In the genomic region with DNA sequence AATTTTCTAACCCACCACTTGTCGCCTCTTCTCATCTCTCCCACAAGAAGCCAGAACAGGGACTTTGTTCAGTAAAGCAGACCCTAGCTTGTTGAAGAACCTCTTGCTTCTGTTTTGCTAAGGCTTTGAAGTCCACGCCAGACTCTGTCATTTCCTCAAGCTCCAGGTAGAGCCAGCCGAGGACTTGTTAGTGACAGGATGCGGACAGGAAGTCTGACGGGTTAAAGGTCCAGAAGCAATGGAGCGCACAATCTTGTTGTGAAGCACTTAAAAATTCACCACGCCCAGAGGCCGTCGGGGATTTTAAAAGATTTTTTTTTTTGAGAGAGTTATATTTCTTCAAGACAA, we compare ENCODE assay signal across 8 mouse cellular contexts. TPM values are rescaled to one million over a fixed set of nuclear protein-coding genes. Genes with fewer than 3 reads are reported as not detected.
A peak's percentile ranks its signal among the peaks of the same experiment; 100 is the strongest.
DNase-seq lines count a peak whose midpoint lies in the region; ATAC-seq lines count a peak whose summit lies in the region.

No protein-coding gene starts in this region.

- peaks cover 59% of the 10 kb centered on the region for H3K4me1 ChIP-seq in heart, embryonic 11.5 days (ENCODE audit: control insufficient read depth, insufficient read depth, low read length)
- H3K4me1 ChIP-seq in kidney, embryonic 14.5 days (ENCODE audit: control insufficient read depth, insufficient read depth, low read length), result peaks cover 55% of the 10 kb centered on the region

- no peaks in the 10 kb centered on the region for H3K9me3 ChIP-seq in heart, embryonic 11.5 days (replicated peaks; ENCODE audit: control insufficient read depth, low read length)
- H3K9me3 ChIP-seq in kidney, embryonic 14.5 days (ENCODE audit: control insufficient read depth, low read length), result no peaks in the 10 kb centered on the region

- H3K4me3 ChIP-seq in heart, embryonic 11.5 days (ENCODE audit: low read depth, low read length), result peak overlapping the region; percentile 97
- peak overlapping the region; percentile 77 for H3K4me3 ChIP-seq in kidney, embryonic 14.5 days (ENCODE audit: low read length)

- H3K9ac ChIP-seq in heart, embryonic 11.5 days (ENCODE audit: low read depth, low read length), result peak overlapping the region; percentile 91
- peak overlapping the region; percentile 81; the same call in 1 of the 2 replicates for H3K9ac ChIP-seq in kidney, embryonic 14.5 days (ENCODE audit: low read depth, low read length)

- DNase-seq in CD8-positive naive resting alpha-beta T cell, adult 2 months (ENCODE audit: low read depth in 2 of 2, low spot score in 2 of 2), result peak; percentile 67 to 76
- peak; percentile 72 for DNase-seq in lung, postnatal 36 days
- peak; percentile 65 for DNase-seq in thymus, postnatal 14 days
- DNase-seq in gastrocnemius, postnatal 36 days, result no peak
- no peak for DNase-seq in testis, postnatal 10 days (ENCODE audit: low spot score)

- H3K27me3 ChIP-seq in heart, embryonic 11.5 days (ENCODE audit: control insufficient read depth, insufficient read depth, low read length), result no peaks in the 10 kb centered on the region
- H3K27me3 ChIP-seq in kidney, embryonic 14.5 days (ENCODE audit: control insufficient read depth, insufficient read depth, low read length), result no peaks in the 10 kb centered on the region

- peak overlapping the region; percentile 97 for H3K4me2 ChIP-seq in heart, embryonic 11.5 days
- peak overlapping the region; percentile 88 for H3K4me2 ChIP-seq in kidney, embryonic 14.5 days (replicated peaks; ENCODE audit: low read depth, low read length)

- H3K36me3 ChIP-seq in heart, embryonic 11.5 days (ENCODE audit: control insufficient read depth, insufficient read depth, low read length), result no peaks in the 10 kb centered on the region
- H3K36me3 ChIP-seq in kidney, embryonic 14.5 days (ENCODE audit: control insufficient read depth, insufficient read depth, low read length), result no peaks in the 10 kb centered on the region

- peak overlapping the region; percentile 100 for H3K27ac ChIP-seq in heart, embryonic 11.5 days (ENCODE audit: low read depth, low read length)
- peak overlapping the region; percentile 98 for H3K27ac ChIP-seq in kidney, embryonic 14.5 days (ENCODE audit: low read depth, low read length)

- ATAC-seq in activated CD4-positive, CD25-positive, alpha-beta regulatory T cell, adult 4 months, result peak; percentile 43
- ATAC-seq in heart, embryonic 11.5 days (replicated peaks; ENCODE audit: insufficient number of reproducible peaks, low FRiP score, low TSS enrichment), result no peak
- no peak for ATAC-seq in kidney, embryonic 14.5 days (ENCODE audit: low FRiP score, low TSS enrichment)

- 8% methylated on average over 9 of the region's 9 CpGs for WGBS in heart, embryonic 11.5 days (ENCODE audit: insufficient replicate concordance)
- 7% methylated on average over 9 of the region's 9 CpGs for WGBS in kidney, embryonic 14.5 days

- intact Hi-C loops in gastrocnemius, postnatal 36 days (cut with DNase I), result no loop called here

RNA-seq across cellular contexts. Expression of a gene that starts 0.8 kb away (rescaled TPM):
- 10 to 100 TPM; 24.3 to 24.5 TPM for polyA plus RNA-seq in activated CD4-positive, CD25-positive, alpha-beta regulatory T cell, adult 4 months (2017; shearing (Covaris generic))
- 39.8 and 45.1 TPM in 2 replicates for polyA plus RNA-seq in heart, embryonic 11.5 days (2014; fragmentation: Nextera tagmentation; extraction: Ambion mirVana)
- 12.6 and 21.8 TPM in 2 replicates for polyA plus RNA-seq in kidney, embryonic 14.5 days (2014; fragmentation: Nextera tagmentation; extraction: Ambion mirVana)
- 100 to 1,000 TPM; 156 to 174 TPM for total RNA-seq in gastrocnemius, postnatal 36 days (2021)

RNA-seq across cellular contexts. Expression of a gene that starts 59.6 kb away (rescaled TPM):
- polyA plus RNA-seq in activated CD4-positive, CD25-positive, alpha-beta regulatory T cell, adult 4 months (2017; shearing (Covaris generic)), result 1 to 10 TPM; 1.3 to 1.4 TPM
- 18.5 and 21.9 TPM in 2 replicates for polyA plus RNA-seq in heart, embryonic 11.5 days (2014; fragmentation: Nextera tagmentation; extraction: Ambion mirVana)
- 15.5 and 20.9 TPM in 2 replicates for polyA plus RNA-seq in kidney, embryonic 14.5 days (2014; fragmentation: Nextera tagmentation; extraction: Ambion mirVana)
- total RNA-seq in gastrocnemius, postnatal 36 days (2021), result under 1 TPM; 0.64 TPM

Comparison
In these comparisons a context has a peak if more than half of its experiments do, and no peak if none do; other contexts are left out.
1. DNase-seq: peak in CD8-positive naive resting alpha-beta T cell, adult 2 months (2 of 2), lung, postnatal 36 days (single experiment) and thymus, postnatal 14 days (single experiment); none in gastrocnemius, postnatal 36 days (0 of 2) and testis, postnatal 10 days (single experiment).